Mouse (Mus musculus) CD8-positive naive resting alpha-beta T cell, adult 2 months (primary cell): ENCODE data around the gene Cep295.
A peak's percentile ranks its signal among the peaks of the same experiment; 100 is the strongest.
"Not testable (repeated sequence)": the region's sequence is repeated elsewhere in the genome, so short reads cannot be mapped to it uniquely, and the experiment has no call there.

ENCODE experiments used
- DNase-seq, 2 experiments: peaks; one replicate each; pipeline ENCODE4 v3.0.0; 2022; ENCODE audit warnings: low read depth in 2 of 2, low spot score in 2 of 2

The Cep295 gene

DNA sequence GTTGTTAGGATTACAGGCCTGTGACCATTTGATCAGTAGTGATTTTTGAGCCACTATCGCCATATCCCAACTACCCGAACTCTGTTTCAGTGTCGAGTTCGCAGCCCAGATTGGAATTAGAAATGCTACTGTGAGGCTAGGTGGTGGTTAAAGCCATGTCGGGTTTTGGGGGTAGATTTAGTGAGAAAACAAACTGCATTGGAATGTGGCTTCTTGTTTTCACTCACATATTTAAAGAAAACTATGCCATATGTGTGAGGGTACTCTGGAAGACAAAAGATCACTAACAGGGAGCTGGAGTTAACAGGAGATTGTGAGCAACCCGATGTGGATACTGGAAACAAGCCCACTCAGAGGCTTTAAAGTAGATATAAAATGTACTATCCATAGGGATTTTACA is 50.3 kb downstream of the Cep295 start:
- no peak for DNase-seq

DNA sequence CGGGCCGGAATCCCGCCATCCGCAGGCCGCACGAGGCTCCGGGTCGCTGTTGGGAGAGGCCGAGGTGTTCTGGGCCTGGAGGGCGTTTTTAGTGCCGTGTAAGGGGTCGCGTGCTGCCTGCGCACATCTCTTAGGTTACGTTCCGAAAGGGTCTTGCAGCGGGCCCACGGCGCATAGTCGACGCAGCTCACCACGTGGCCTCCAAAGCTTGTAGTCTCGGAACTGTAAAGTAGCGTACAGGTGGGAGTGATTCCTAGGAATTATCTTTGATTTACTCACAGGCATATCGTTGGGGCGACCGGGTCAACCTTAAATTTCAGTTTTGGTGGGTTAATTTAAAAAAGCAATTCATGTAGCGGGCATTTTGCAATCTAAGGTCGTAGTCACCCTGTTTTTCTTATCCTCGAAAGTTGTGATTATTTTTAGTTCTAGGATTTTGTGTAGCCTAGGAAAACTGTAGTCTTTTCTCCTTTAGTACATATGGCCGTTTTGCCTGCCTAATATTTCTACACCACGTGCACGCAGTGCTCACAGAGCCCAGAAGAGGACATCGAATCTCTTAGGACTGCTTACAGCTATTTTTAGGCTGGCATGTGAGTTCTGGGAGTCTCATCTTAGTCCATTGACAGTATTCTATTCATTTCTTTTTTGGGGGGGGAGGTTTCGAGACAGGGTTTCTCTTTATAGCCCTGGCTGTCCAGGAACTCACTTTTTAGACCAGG is 51.0 kb downstream of the Cep295 start, which contains the start of gene 4931406C07Rik:
TSS of gene 4931406C07Rik (minus strand) at position 51 of the 722 bp plus-strand sequence.
- DNase-seq, result no peak

DNA sequence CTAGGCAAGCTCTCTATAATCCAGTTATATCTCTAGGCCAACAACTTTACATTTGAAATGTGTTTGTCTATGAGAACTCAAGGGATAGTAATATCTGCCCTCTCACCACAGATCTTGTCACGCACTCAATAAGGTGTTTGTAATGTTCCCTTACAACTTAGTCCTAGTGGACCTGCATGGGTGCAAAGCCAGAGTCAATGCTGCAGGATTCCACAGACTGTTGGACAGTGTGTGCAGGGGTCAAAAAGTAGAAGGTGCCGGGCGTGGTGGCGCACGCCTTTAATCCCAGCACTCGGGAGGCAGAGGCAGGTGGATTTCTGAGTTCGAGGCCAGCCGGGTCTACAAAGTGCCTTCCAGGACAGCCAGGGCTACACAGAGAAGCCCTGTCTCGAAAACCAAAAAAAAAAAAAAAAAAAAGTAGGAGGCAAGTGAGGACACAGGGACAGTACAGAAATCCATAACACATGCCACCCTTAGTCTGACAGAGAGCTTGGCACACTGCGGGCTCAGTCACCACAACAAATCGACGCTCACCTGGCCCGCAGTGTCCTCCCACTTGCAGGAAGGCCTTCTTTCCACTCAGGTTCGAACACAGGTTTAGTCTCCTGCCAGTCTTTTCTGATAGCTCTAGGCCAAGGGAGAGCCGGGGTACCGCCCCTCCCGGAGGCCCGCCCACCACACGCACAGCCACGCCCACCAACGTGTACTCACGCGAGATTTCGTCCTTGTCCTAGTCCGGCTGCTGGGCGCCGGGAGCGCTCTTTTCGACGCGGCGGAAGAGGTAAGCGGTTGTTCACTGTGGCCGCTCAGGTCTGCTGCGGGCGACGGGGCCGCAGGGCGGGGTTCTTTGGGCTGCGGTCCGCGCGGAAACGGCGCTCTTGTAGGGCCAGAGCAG is 51.8 kb downstream of the Cep295 start, which contains the start of gene Taf1d:
TSS of gene Taf1d (plus strand) at position 712 of the 895 bp plus-strand sequence.
- peak; percentile 98 to 99 for DNase-seq

DNA sequence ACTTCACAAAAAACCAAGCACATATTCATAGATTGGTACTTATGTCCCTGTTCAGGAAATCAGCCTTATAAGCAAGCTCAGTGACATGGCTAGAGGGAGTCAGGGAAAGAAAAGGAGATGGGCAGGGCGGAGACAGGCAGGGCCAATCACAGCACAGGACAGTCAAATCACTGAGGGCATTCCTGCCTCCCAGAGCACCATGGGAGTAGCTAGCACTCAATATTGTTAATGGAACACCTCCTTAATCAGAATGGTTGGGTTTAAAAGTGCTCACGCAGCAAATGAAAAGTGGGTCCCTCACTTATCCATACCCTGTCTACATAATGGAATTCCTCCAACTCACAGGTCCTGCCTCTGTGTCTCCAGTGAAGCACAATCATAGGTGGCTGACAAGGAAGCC is 54.7 kb downstream of the Cep295 start:
- DNase-seq, result no peak

DNA sequence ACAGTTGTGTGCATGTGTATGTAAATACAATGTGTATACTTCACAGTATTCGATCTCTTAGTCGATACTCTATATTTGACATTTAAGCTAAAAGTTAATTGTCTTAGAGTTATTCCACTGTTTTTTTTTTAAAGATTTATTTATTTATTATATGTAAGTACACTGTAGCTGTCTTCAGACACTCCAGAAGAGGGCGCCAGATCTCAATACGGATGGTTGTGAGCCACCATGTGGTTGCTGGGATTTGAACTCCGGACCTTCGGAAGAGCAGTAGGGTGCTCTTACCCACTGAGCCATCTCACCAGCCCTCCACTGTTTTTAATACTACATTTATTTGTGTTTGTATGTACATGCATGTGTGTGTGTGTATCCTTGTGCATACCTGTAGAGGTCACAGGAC is 55.6 kb downstream of the Cep295 start:
- DNase-seq, result not testable (repeated sequence)

DNA sequence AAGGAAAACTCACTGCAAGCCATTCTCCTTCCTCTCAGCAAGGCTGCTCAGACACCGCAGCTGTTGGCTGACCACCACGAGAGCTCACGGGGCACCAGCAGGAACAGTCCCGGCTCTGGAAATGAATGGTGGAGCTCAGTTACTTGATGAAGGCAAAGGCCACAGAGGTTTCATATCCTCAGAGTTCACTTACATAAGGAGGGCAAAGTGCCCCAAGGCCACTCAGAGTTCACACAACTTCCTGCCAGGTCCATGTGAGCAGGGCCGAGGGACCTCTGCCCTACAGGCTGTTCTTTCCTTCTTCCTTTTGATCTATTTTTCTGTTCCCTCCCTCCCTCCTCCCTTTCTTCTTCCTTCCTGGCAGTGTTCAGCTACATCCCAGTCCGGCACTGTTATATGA is 56.2 kb downstream of the Cep295 start:
- no peak for DNase-seq

DNA sequence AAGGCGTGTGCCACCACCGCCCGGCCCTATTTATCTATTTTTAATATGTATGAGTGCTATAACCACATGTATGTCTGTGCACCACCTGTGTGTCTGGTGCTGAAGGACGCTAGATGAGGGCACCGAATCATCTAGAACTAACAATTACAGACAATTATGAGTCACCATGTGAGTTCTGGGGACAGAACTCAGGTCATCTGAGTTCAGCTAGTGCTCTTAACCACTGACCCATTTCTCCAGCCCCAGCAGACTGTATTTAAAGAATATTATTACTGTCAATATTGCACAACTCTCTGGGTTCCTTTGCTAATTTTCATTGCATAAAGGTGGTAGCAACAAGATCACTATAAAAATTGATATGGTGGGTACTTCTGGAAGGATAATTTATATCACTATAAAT is 57.5 kb downstream of the Cep295 start:
- DNase-seq, result no peak

DNA sequence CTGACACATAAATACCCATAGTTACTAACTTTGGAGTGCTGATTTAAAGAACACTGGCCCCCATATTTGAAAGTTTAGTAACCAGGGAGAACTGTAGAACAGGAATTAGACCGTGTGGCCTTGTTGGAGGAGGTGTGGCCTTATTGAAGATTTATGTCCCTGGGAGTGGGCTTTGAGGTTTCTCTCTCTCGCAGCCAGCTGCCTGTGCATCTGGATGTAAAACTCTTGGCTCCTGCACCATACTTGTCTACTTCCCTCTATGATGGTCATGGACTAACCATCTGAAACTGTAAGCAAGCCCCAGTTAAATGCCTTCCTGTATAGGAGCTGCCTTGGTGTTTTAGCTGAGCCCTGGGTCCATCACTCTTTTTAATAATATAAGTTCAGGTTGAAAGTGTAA is 59.1 kb downstream of the Cep295 start:
- DNase-seq, result no peak

DNA sequence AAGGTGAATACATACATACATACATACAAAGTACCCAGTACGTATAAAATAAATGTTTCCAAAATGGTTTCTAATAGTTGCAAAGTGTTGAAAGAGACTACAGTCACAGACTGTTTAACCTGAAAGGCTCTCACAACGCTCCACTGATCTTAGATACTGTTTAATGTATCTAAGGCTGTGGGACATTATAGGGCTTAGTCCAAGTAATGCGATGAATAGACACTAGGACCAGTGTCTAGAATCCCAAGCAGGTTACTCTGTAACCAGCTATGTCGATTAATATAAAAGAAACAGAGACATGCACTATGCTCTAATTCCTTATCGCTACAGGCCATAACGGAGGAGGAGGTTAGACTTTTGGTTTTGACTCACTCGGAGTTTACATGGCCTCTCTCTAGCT is 60.5 kb downstream of the Cep295 start:
- DNase-seq, result no peak

DNA sequence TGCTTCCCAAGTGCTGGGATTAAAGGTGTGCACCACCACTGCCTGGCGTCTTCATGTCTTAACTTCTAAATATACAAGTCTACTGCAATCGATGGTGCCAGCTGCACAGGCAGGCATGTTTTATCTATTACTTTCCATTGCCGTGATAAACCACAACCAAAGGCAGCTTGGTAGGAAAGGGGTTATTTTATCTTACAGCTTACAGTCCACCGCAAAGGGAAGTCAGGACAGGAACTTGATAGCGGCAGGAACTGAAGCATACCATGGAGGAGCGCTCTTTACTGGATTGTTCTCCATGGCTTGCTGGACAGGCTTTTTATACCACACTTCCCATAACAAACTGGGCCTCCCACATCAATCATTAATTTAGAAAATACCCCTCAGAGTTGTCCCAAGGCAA is 68.3 kb downstream of the Cep295 start:
- DNase-seq, result no peak

DNA sequence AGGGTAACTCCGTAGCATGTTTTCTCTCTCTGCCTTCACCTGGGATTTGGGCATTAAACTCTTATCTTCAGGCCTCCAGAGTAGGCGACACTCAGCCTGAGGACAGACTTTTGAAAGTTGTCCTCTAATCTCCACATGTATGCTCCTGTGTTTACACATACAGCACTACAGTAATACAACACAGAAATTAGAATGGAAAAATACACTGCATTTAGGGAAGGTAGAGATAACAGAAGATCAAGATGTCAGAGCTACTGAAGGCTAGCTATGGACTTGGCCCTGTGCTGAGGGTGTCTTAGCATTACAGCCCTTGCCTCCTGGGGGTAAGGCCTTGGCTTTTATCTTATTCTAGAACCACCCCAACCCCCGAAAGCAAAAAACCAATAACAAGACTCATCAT is 69.2 kb downstream of the Cep295 start:
- no peak for DNase-seq

DNA sequence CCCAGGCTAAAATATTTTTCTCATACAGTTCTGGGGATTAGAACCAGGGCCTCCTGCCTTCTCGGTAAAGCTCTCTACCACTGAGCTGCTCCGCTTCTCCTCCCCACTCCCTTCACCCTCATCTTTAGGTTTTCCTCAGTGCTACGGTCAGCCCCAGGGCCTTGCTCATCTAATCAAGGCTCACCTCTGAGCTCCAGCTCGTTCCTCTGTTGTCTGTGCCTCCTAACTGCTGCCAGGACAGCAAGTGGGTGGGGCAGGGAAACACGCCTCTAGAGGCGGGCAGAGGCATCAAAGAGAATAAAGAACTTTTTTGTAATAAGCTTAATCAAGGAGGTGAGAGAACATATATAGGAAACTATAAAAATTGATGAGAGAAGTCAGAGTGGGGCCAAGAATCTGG is 69.7 kb downstream of the Cep295 start:
- no peak for DNase-seq

DNA sequence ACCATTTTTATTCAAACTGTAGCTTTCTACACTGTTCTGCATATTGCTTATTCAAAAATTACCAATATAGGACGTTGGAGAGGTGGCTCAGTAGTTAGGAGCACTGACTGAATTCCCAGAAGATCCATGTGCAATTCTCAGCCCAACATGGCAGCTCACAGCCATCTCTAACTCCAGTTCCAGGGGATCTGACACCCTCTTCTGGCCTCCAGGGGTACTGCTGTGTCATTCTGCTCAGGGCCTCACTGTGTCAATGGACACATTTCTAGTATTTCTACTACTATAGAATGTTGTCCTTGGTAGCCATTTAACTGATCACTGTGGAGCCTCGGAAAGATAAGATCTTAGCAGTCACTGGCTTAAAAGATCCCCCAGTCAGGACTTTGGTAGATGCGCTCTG is 72.1 kb downstream of the Cep295 start:
- peak in 1 of 2 experiments; percentile 33 for DNase-seq

DNA sequence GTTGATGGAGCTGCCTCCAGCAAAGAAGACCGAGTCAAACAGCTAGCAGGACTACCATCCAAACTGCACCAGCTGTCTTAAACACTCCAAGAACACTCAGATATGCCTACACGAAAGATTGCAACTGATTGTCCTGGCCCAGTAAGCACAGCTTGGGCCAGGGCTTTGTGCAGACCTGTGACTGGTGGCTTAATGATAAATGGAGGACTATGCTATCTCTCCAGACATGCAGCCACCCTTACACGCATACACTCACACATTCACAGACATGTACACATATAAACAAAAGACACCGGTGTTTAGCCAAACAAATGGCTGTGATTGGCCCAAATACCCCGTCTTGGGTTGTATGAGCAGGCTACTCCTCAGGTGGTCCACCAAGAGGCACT is 77.1 kb downstream of the Cep295 start:
- no peak for DNase-seq

DNA sequence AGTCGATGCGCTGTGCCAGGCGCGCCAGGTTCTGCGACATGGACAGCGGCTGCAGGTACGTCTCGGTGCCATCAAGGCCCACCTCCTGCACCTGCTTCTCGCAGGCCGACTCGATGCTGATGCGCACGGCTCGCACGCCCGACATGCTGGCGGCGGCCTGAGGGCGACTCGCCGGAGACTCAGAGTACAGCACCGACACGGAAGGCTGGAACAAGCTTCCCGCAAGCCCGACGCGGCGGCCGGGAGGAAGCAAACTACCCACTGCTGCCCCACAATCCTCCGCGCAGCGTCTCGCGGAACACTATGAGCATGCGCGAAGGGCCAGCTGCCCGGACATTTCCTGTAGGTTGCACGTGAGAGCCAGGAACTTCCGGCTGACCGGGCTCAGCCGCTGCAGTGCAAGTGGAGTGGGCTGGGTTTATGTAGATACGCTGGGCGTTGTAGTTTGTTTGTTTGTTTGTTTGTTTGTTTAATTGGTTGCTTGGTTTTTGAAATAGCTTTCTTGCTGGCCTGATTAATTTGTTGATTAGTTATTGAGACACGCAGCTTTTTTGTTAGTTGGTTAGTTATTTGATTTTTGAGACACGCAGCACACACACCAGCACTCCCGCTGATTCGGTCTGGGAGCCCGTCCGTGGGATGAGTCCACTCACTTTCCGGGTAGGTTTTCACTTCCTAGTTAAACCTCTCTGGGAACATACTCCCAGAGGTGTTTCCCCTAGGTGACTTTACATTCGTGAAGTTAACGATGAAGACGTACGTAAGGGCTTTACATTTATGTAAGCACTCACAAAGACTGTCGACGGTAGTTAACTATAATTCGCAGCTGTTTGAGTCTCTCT is 77.7 kb downstream of the Cep295 start, which contains the start of gene Med17:
TSS of gene Med17 (minus strand) at position 283 of the 842 bp plus-strand sequence.
- DNase-seq, result peak; percentile 83 to 85

DNA sequence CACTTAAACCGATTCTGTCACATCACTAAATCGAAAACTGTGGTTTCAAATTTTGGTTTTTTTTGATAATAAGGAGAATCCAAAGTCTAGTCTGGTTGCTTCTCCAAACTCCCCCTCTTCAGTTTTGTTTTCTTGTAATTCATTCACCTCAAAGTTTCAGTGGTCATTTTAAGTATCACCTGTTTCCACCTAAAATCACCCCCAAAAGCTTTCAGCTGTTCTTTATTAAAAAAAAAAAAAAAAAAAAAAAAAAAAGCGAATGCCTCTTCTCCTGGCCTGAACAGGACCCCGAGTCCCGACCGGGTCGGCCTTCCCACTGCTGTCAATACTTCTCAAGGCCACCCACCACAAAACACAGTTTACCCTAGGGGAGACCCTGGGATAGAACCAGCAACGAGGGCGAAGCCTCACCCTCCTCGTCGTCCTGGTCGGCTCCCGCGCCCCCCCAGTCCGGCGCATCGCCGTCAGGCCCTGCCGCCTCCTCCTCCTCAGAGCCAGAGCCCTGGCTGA is 78.4 kb downstream of the Cep295 start:
- DNase-seq, result no peak

DNA sequence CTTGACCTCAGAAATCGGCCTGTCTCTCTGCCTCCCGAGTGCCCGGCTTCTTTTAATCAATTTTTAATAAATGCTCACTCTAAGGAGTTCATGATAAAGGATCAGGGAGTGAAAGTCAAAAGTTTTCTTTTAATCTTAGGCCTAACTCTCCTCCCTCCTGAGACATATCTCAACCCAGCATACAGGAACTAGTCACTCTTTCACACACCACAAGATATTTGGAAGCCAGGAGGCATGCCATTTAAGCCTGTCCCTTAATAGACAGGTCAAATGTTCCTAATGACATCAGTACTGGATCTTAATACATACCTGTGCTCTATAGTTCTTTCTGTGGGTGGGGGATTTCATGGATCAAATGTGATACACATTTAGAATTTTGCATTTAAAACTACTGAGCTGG is 79.2 kb downstream of the Cep295 start:
- DNase-seq, result no peak

DNA sequence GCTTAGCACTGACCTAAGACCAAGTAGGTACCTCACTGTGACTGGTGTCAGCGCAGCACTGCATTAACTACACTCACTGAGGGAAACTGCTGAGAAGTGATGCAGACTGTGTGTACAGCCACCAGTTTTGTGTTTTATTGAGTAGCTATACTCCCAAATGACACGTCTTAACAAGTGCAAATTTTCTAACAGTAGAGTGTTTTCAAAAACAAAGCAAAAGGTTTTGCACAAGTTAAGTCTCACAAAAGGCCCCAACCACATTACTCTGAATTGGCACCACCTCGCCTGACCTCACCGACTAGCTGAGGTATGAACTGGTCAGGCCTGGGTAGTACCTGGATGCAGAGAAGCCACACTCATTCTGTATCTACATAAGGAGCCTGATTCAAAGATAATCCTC is 80.7 kb downstream of the Cep295 start:
- no peak for DNase-seq

DNA sequence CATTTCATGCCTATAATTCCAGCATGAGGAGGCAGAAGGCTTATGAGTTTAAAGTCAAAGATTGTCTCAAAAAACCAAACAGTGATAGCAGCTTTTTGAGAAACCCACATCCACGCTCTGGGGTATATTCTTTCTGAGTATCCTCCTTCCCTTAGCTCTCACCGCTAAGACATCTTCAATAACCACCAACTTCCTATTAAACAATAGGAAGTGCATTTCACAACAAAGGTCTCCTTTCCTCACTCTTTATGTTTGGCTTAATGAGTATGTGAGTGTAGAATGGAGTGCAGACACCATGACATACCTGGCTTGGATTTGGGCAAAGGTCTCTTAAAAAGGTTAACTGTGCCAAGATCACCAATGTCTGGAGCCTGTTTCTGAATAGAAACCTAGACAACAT is 83.6 kb downstream of the Cep295 start:
- no peak for DNase-seq
